Mouse (Mus musculus) heart, adult 2 months (tissue): ENCODE measurements around the gene Mtus2.

Source experiments
- CTCF ChIP-seq: fragments of 200-600 bp; IDR thresholded peaks from 2 replicates; pipeline ENCODE4 v1.8.1; 2022; ENCODE audit warnings: antibody characterized with exemption, mild to moderate bottlenecking, moderate library complexity
- POLR2A ChIP-seq: fragments of 200-500 bp; IDR thresholded peaks from 2 replicates; pipeline ENCODE4 v1.6.1; 2011; ENCODE audit warnings: mild to moderate bottlenecking, low read depth, low read length, control low read depth; ENCODE audit not compliant: insufficient read depth

DNA sequence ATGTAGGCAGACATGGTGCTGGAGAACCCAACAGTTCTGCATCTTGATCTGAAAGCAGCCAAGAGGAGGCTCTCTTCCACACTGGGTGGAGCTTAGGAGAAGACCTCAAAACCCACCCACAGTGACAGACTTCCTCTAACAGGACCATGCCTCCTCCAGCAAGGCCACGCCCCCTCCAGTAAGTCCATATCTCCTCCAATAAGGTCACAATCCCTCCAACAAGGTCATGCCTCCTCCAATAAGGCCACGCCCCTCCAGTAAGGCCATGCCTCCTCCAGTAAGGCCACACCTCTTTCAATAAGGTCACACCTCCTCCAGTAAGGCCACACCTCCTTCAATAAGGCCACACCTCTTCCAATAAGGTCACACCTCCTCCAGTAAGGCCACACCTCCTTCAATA lies 288.3 kb downstream of the Mtus2 start:
- TF ChIP-seq POLR2A = no peak
- no peak for TF ChIP-seq CTCF
